Mouse (Mus musculus): ENCODE results near the gene Cit. TPM values are rescaled to one million over a fixed set of nuclear protein-coding genes. Genes with fewer than 3 reads are reported as not detected.
A peak's percentile ranks its signal among the peaks of the same experiment; 100 is the strongest.

The Cit gene
- polyA plus RNA-seq, 1 experiment from 2014 or later: 25.3 TPM

GRCm38 (mm10) chr5:115854370-115854769 lies 9.3 kb downstream of the Cit start:
- H3K9me3 ChIP-seq (replicated peaks; ENCODE audit: control insufficient read depth, low read length): no peaks in the 10 kb centered on the region
- DNase-seq (ENCODE audit: low spot score) (no peak), ATAC-seq (replicated peaks; ENCODE audit: insufficient number of reproducible peaks, low FRiP score, low TSS enrichment, low read depth) (no peak)
- no peak overlapping the region for H3K9ac ChIP-seq (replicated peaks; ENCODE audit: low read length)
- no peak overlapping the region for H3K27ac ChIP-seq (replicated peaks; ENCODE audit: low read depth, low read length)
- H3K4me2 ChIP-seq (ENCODE audit: low read depth, low read length): no peak overlapping the region
- H3K4me3 ChIP-seq (ENCODE audit: low read depth, low read length): no peak overlapping the region
- no peaks in the 10 kb centered on the region for H3K4me1 ChIP-seq (ENCODE audit: control insufficient read depth, insufficient read depth, low read length)
- 86% methylated on average over 11 of the region's 12 CpGs for WGBS
- H3K27me3 ChIP-seq (ENCODE audit: control insufficient read depth, insufficient read depth, low read length): no peaks in the 10 kb centered on the region
- no peaks in the 10 kb centered on the region; the same call in 1 of the 2 replicates for H3K36me3 ChIP-seq (replicated peaks; ENCODE audit: control insufficient read depth, insufficient read depth, low read depth, low read length)

GRCm38 (mm10) chr5:115858652-115859051 lies 13.6 kb downstream of the Cit start:
- DNase-seq (ENCODE audit: low spot score): peak; percentile 42
- Histone ChIP-seq H3K4me3 (ENCODE audit: low read depth, low read length) (no peak overlapping the region), H3K36me3 (replicated peaks; ENCODE audit: control insufficient read depth, insufficient read depth, low read depth, low read length) (no peaks in the 10 kb centered on the region; the same call in 1 of the 2 replicates), H3K4me1 (ENCODE audit: control insufficient read depth, insufficient read depth, low read length) (no peaks in the 10 kb centered on the region), H3K9ac (replicated peaks; ENCODE audit: low read length) (no peak overlapping the region), H3K27ac (replicated peaks; ENCODE audit: low read depth, low read length) (no peak overlapping the region), H3K4me2 (ENCODE audit: low read depth, low read length) (no peak overlapping the region), H3K9me3 (replicated peaks; ENCODE audit: control insufficient read depth, low read length) (no peaks in the 10 kb centered on the region), H3K27me3 (ENCODE audit: control insufficient read depth, insufficient read depth, low read length) (no peaks in the 10 kb centered on the region)
- 69% methylated on average over 6 of the region's 6 CpGs for WGBS
- no peak for ATAC-seq (replicated peaks; ENCODE audit: insufficient number of reproducible peaks, low FRiP score, low TSS enrichment, low read depth)

- Histone ChIP-seq H3K27ac (replicated peaks; ENCODE audit: low read depth, low read length) (no peak overlapping the region), H3K4me2 (ENCODE audit: low read depth, low read length) (no peak overlapping the region), H3K9me3 (replicated peaks; ENCODE audit: control insufficient read depth, low read length) (no peaks in the 10 kb centered on the region), H3K36me3 (replicated peaks; ENCODE audit: control insufficient read depth, insufficient read depth, low read depth, low read length) (no peaks in the 10 kb centered on the region; the same call in 1 of the 2 replicates), H3K4me1 (ENCODE audit: control insufficient read depth, insufficient read depth, low read length) (no peaks in the 10 kb centered on the region), H3K27me3 (ENCODE audit: control insufficient read depth, insufficient read depth, low read length) (no peaks in the 10 kb centered on the region), H3K4me3 (ENCODE audit: low read depth, low read length) (no peak overlapping the region), H3K9ac (replicated peaks; ENCODE audit: low read length) (no peak overlapping the region)
- ATAC-seq (replicated peaks; ENCODE audit: insufficient number of reproducible peaks, low FRiP score, low TSS enrichment, low read depth): no peak
- no peak for DNase-seq (ENCODE audit: low spot score)
- 83% methylated on average over 9 of the region's 9 CpGs for WGBS
These were observed 14.4 kb downstream of the Cit start for GRCm38 (mm10) chr5:115859461-115859860.

- H3K4me3 ChIP-seq (ENCODE audit: low read depth, low read length): no peak overlapping the region
- 83% methylated on average over 10 of the region's 10 CpGs for WGBS
- no peak overlapping the region for H3K27ac ChIP-seq (replicated peaks; ENCODE audit: low read depth, low read length)
- H3K4me2 ChIP-seq (ENCODE audit: low read depth, low read length): no peak overlapping the region
- H3K4me1 ChIP-seq (ENCODE audit: control insufficient read depth, insufficient read depth, low read length): no peaks in the 10 kb centered on the region
- H3K9ac ChIP-seq (replicated peaks; ENCODE audit: low read length): no peak overlapping the region
- H3K36me3 ChIP-seq (replicated peaks; ENCODE audit: control insufficient read depth, insufficient read depth, low read depth, low read length): no peaks in the 10 kb centered on the region; the same call in 1 of the 2 replicates
- ATAC-seq (replicated peaks; ENCODE audit: insufficient number of reproducible peaks, low FRiP score, low TSS enrichment, low read depth): no peak
- DNase-seq (ENCODE audit: low spot score): no peak
- no peaks in the 10 kb centered on the region for H3K27me3 ChIP-seq (ENCODE audit: control insufficient read depth, insufficient read depth, low read length)
- no peaks in the 10 kb centered on the region for H3K9me3 ChIP-seq (replicated peaks; ENCODE audit: control insufficient read depth, low read length)
These were observed 16.9 kb downstream of the Cit start for GRCm38 (mm10) chr5:115861991-115862390.

GRCm38 (mm10) chr5:115862439-115862838 lies 17.4 kb downstream of the Cit start:
- no peak for DNase-seq (ENCODE audit: low spot score)
- no peak for ATAC-seq (replicated peaks; ENCODE audit: insufficient number of reproducible peaks, low FRiP score, low TSS enrichment, low read depth)
- H3K9me3 ChIP-seq (replicated peaks; ENCODE audit: control insufficient read depth, low read length): no peaks in the 10 kb centered on the region
- H3K27ac ChIP-seq (replicated peaks; ENCODE audit: low read depth, low read length): no peak overlapping the region
- H3K27me3 ChIP-seq (ENCODE audit: control insufficient read depth, insufficient read depth, low read length): no peaks in the 10 kb centered on the region
- H3K4me1 ChIP-seq (ENCODE audit: control insufficient read depth, insufficient read depth, low read length): no peaks in the 10 kb centered on the region
- H3K4me2 ChIP-seq (ENCODE audit: low read depth, low read length): no peak overlapping the region
- no peak overlapping the region for H3K4me3 ChIP-seq (ENCODE audit: low read depth, low read length)
- 96% methylated on average over 10 of the region's 10 CpGs for WGBS
- no peak overlapping the region for H3K9ac ChIP-seq (replicated peaks; ENCODE audit: low read length)
- H3K36me3 ChIP-seq (replicated peaks; ENCODE audit: control insufficient read depth, insufficient read depth, low read depth, low read length): no peaks in the 10 kb centered on the region; the same call in 1 of the 2 replicates

- Histone ChIP-seq H3K9ac (replicated peaks; ENCODE audit: low read length) (no peak overlapping the region), H3K9me3 (replicated peaks; ENCODE audit: control insufficient read depth, low read length) (no peaks in the 10 kb centered on the region), H3K4me2 (ENCODE audit: low read depth, low read length) (no peak overlapping the region), H3K4me3 (ENCODE audit: low read depth, low read length) (no peak overlapping the region), H3K36me3 (replicated peaks; ENCODE audit: control insufficient read depth, insufficient read depth, low read depth, low read length) (no peaks in the 10 kb centered on the region; the same call in 1 of the 2 replicates), H3K4me1 (ENCODE audit: control insufficient read depth, insufficient read depth, low read length) (no peaks in the 10 kb centered on the region), H3K27ac (replicated peaks; ENCODE audit: low read depth, low read length) (no peak overlapping the region), H3K27me3 (ENCODE audit: control insufficient read depth, insufficient read depth, low read length) (no peaks in the 10 kb centered on the region)
- 73% methylated on average over 11 of the region's 11 CpGs for WGBS
- DNase-seq (ENCODE audit: low spot score) (no peak), ATAC-seq (replicated peaks; ENCODE audit: insufficient number of reproducible peaks, low FRiP score, low TSS enrichment, low read depth) (no peak)
These were observed 21.2 kb downstream of the Cit start for GRCm38 (mm10) chr5:115866296-115866695.

- DNase-seq (ENCODE audit: low spot score) (no peak), ATAC-seq (replicated peaks; ENCODE audit: insufficient number of reproducible peaks, low FRiP score, low TSS enrichment, low read depth) (no peak)
- Histone ChIP-seq H3K9ac (replicated peaks; ENCODE audit: low read length) (no peak overlapping the region), H3K27ac (replicated peaks; ENCODE audit: low read depth, low read length) (no peak overlapping the region), H3K27me3 (ENCODE audit: control insufficient read depth, insufficient read depth, low read length) (no peaks in the 10 kb centered on the region), H3K36me3 (replicated peaks; ENCODE audit: control insufficient read depth, insufficient read depth, low read depth, low read length) (no peaks in the 10 kb centered on the region; the same call in 1 of the 2 replicates), H3K4me1 (ENCODE audit: control insufficient read depth, insufficient read depth, low read length) (no peaks in the 10 kb centered on the region), H3K4me3 (ENCODE audit: low read depth, low read length) (no peak overlapping the region), H3K4me2 (ENCODE audit: low read depth, low read length) (no peak overlapping the region), H3K9me3 (replicated peaks; ENCODE audit: control insufficient read depth, low read length) (no peaks in the 10 kb centered on the region)
- WGBS: 81% methylated on average over 12 of the region's 12 CpGs
These were observed 23.5 kb downstream of the Cit start for GRCm38 (mm10) chr5:115868540-115868939.

GRCm38 (mm10) chr5:115869198-115869597 lies 24.1 kb downstream of the Cit start:
- 81% methylated on average over 15 of the region's 15 CpGs for WGBS
- no peak overlapping the region for H3K9ac ChIP-seq (replicated peaks; ENCODE audit: low read length)
- no peak for ATAC-seq (replicated peaks; ENCODE audit: insufficient number of reproducible peaks, low FRiP score, low TSS enrichment, low read depth)
- H3K4me2 ChIP-seq (ENCODE audit: low read depth, low read length): no peak overlapping the region
- H3K36me3 ChIP-seq (replicated peaks; ENCODE audit: control insufficient read depth, insufficient read depth, low read depth, low read length): peaks cover 2% of the 10 kb centered on the region; the same call in 1 of the 2 replicates
- H3K27me3 ChIP-seq (ENCODE audit: control insufficient read depth, insufficient read depth, low read length): no peaks in the 10 kb centered on the region
- H3K4me1 ChIP-seq (ENCODE audit: control insufficient read depth, insufficient read depth, low read length): no peaks in the 10 kb centered on the region
- no peaks in the 10 kb centered on the region for H3K9me3 ChIP-seq (replicated peaks; ENCODE audit: control insufficient read depth, low read length)
- H3K27ac ChIP-seq (replicated peaks; ENCODE audit: low read depth, low read length): no peak overlapping the region
- H3K4me3 ChIP-seq (ENCODE audit: low read depth, low read length): no peak overlapping the region
- no peak for DNase-seq (ENCODE audit: low spot score)
